Mouse (Mus musculus) CH12.LX (cell line): ENCODE measurements around the gene Dpp6.

Experiments
- CTCF ChIP-seq, 2 experiments: IDR thresholded peaks in 1 of 2; conservative IDR thresholded peaks in 1 of 2; 2 replicates each; pipeline ENCODE4 v1.5.1; 2011 to 2012; ENCODE audit warnings: low read depth in 2 of 2, low read length in 2 of 2, improper control_type of control experiment in 1 of 2, inconsistent platforms in 1 of 2, mild to moderate bottlenecking in 1 of 2, moderate library complexity in 1 of 2
- EP300 ChIP-seq: IDR thresholded peaks from 2 replicates; pipeline ENCODE4 v1.6.1; 2011; ENCODE audit warnings: low read length, improper control_type of control experiment
- KAT2A ChIP-seq: IDR thresholded peaks from 2 replicates; pipeline ENCODE4 v1.6.1; 2012; ENCODE audit warnings: low read length, improper control_type of control experiment, inconsistent platforms; ENCODE audit not compliant: insufficient replicate concordance
- MYC ChIP-seq: IDR thresholded peaks from 2 replicates; pipeline ENCODE4 v1.6.1; 2011; ENCODE audit warnings: low read depth, mild to moderate bottlenecking, improper control_type of control experiment, low read length
- NRF1 ChIP-seq: IDR thresholded peaks from 2 replicates; pipeline ENCODE4 v1.6.1; 2014; ENCODE audit warnings: low read depth, mild to moderate bottlenecking, inconsistent platforms, low read length, improper control_type of control experiment, moderate library complexity
- POLR2A ChIP-seq: IDR thresholded peaks from 2 replicates; pipeline ENCODE4 v1.6.1; 2011; ENCODE audit warnings: low read depth, mild to moderate bottlenecking, improper control_type of control experiment, low read length
- RCOR1 ChIP-seq: conservative IDR thresholded peaks from 2 replicates; pipeline ENCODE4 v1.6.1; 2012; ENCODE audit warnings: low read depth, mild to moderate bottlenecking, inconsistent platforms, low read length, improper control_type of control experiment
- SMC3 ChIP-seq: IDR thresholded peaks from 2 replicates; pipeline ENCODE4 v1.6.1; 2011; ENCODE audit warnings: low read depth, low read length, improper control_type of control experiment
- TBP ChIP-seq: conservative IDR thresholded peaks from 2 replicates; pipeline ENCODE4 v1.6.1; 2011; ENCODE audit warnings: low read depth, low read length, improper control_type of control experiment
- ZC3H11A ChIP-seq: IDR thresholded peaks from 2 replicates; pipeline ENCODE4 v1.6.1; 2012; ENCODE audit warnings: low read depth, mild to moderate bottlenecking, inconsistent platforms, low read length, improper control_type of control experiment
- ZKSCAN1 ChIP-seq: IDR thresholded peaks from 2 replicates; pipeline ENCODE4 v1.6.1; 2012; ENCODE audit warnings: low read depth, inconsistent platforms, low read length, improper control_type of control experiment, borderline replicate concordance
- ZMIZ1 ChIP-seq: IDR thresholded peaks from 2 replicates; pipeline ENCODE4 v1.6.1; 2012; ENCODE audit warnings: low read depth, mild to moderate bottlenecking, inconsistent platforms, low read length, improper control_type of control experiment
- ZNF384 ChIP-seq: IDR thresholded peaks from 2 replicates; pipeline ENCODE4 v1.6.1; 2012; ENCODE audit warnings: low read depth, low read length, improper control_type of control experiment, inconsistent platforms

- TF ChIP-seq MYC (no peak), KAT2A (no peak), POLR2A (no peak), CTCF (conservative IDR thresholded peaks at IDR 0.05 in 1 of 2, IDR thresholded peaks at IDR 0.05 in 1 of 2; ENCODE audit: low read depth in 2 of 2, low read length in 2 of 2) (no peak), NRF1 (no peak), TBP (no peak), RCOR1 (no peak), ZNF384 (no peak), EP300 (no peak), SMC3 (no peak), ZC3H11A (no peak), ZMIZ1 (no peak), ZKSCAN1 (no peak)
Observed at GRCm38 (mm10) chr5:27243226-27243625, 426.2 kb downstream of the Dpp6 start.
